Mouse (Mus musculus) limb, embryonic 14.5 days (tissue): ENCODE measurements around the gene Rps17. TPM values are rescaled to one million over a fixed set of nuclear protein-coding genes. Genes with fewer than 3 reads are reported as not detected.
A peak's percentile ranks its signal among the peaks of the same experiment; 100 is the strongest.

ENCODE experiments used
- ATAC-seq: fragments of 200-750 bp; cut with Nextera tagmentation; 2 replicates; pipeline ENCODE4 v1.8.0; 2017; ENCODE audit warnings: low read depth, moderate number of reproducible peaks, moderate TSS enrichment; ENCODE audit not compliant: low FRiP score
- DNase-seq: peaks from one replicate; pipeline ENCODE4 v3.0.0-alpha.2; 2015; ENCODE audit warnings: low spot score
- H3K27ac ChIP-seq: fragments of 300-500 bp; sonication (generic); replicated peaks from 2 replicates; pipeline ENCODE4 v1.5.1; 2014; ENCODE audit warnings: low read depth, mild to moderate bottlenecking, low read length, moderate library complexity, mixed read lengths
- H3K27me3 ChIP-seq: fragments of 300-500 bp; sonication (generic); 2 replicates; pipeline ENCODE4 v1.6.1; 2014; ENCODE audit warnings: low read length, mixed read lengths; ENCODE audit not compliant: control insufficient read depth, insufficient read depth
- H3K36me3 ChIP-seq: fragments of 300-500 bp; sonication (generic); 2 replicates; pipeline ENCODE4 v1.6.1; 2014; ENCODE audit warnings: mild to moderate bottlenecking, low read length, moderate library complexity, mixed read lengths; ENCODE audit not compliant: control insufficient read depth, insufficient read depth
- H3K4me1 ChIP-seq: fragments of 300-500 bp; sonication (generic); 2 replicates; pipeline ENCODE4 v1.6.1; 2014; ENCODE audit warnings: antibody characterized with exemption, low read length, mixed read lengths; ENCODE audit not compliant: control insufficient read depth, insufficient read depth
- H3K4me2 ChIP-seq: fragments of 300-500 bp; sonication (generic); replicated peaks from 2 replicates; pipeline ENCODE4 v1.6.1; 2014; ENCODE audit warnings: low read depth, mild to moderate bottlenecking, low read length, moderate library complexity; ENCODE audit not compliant: severe bottlenecking
- H3K4me3 ChIP-seq: fragments of 300-500 bp; sonication (generic); replicated peaks from 2 replicates; pipeline ENCODE4 v1.5.1; 2014; ENCODE audit warnings: low read length
- H3K9ac ChIP-seq: fragments of 300-500 bp; sonication (generic); 2 replicates; pipeline ENCODE4 v1.6.1; 2014; ENCODE audit warnings: mild to moderate bottlenecking, low read depth, low read length, moderate library complexity; ENCODE audit not compliant: severe bottlenecking
- H3K9me3 ChIP-seq: fragments of 300-500 bp; sonication (generic); 2 replicates; pipeline ENCODE4 v1.6.1; 2016; ENCODE audit warnings: low read length; ENCODE audit not compliant: control insufficient read depth
- POLR2A ChIP-seq: fragments of 200-500 bp; IDR thresholded peaks from 2 replicates; pipeline ENCODE4 v1.8.0; 2012; ENCODE audit warnings: inconsistent platforms, mild to moderate bottlenecking, moderate library complexity, borderline replicate concordance; ENCODE audit not compliant: insufficient read depth, insufficient read length; ENCODE audit errors: extremely low read depth
- WGBS: fragments of 180-500 bp; shearing (Covaris S2); extraction: QIAGEN DNeasy Blood & Tissue Kit; methylation state at CpG from one replicate; pipeline ENCODE4 v1.1.7; 2014; 5-methylcytosine and 5-hydroxymethylcytosine counted together
- polyA plus RNA-seq, 2 experiments: library from polyadenylated mRNA; depleted of rRNA in 1 of 2; stranded (reverse) in 1 of 2; unstranded in 1 of 2; fragments of >200 nt; fragmentation: Nextera tagmentation in 1 of 2; extraction: Ambion mirVana in 1 of 2; gene quantifications; 2 replicates each; pipeline versions ENCODE4 v1.2.1 to v1.2.3; 2012 to 2014

The Rps17 gene
- 1,944 and 2,727 TPM in 2 replicates for polyA plus RNA-seq (2012; rRNA removed)
- 1,353 and 1,439 TPM in 2 replicates for polyA plus RNA-seq (2014; fragmentation: Nextera tagmentation; extraction: Ambion mirVana)

DNA sequence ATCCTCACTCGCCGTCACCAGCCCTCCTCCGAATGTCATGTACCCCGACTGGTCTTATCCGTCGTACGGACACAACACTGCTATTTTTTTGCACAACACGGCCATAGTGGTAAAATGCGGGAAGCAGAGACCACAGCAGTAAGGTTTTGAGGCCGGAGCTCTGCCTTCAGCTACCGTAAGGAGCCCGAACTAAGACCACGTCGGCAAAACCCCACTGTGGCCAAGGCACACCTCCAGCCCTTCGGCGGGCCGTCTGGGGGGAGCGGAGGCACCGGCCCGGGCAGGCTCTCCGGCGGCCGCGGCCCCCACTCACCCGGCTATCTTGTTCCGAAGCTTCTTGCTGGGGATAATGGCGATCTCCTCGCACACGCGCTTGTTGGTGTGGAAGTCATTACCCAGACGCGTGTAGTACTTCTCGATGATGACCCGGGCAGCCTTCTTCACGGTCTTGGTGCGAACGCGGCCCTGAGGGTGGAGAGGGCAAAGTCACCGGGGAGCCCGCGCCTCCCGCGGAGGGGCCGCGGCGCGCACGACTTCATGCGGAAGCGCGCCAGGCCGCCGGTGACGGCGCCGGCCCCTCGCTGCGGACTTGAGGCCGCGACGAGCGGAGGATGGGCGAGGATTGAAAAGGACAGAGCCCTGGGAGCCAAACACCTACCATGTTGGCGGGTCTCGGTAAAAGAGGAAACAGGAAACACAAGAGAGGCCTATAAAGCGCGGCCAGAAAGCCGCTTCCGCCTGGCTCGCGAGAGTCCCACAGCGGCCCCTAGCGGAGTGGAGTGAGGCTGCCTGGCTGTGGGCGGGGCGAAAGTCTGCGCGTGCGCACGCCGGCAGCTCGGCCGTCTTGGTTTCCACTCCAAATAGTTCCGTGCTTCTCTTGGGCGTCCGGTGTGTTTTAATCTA is at the start of gene Rps17:
Gene Rps17, minus strand, starts transcription at position 711 of the 903 bp plus-strand sequence.
- H3K36me3 ChIP-seq, result peaks cover 41% of the 10 kb centered on the region
- DNase-seq (peak; percentile 83), ATAC-seq (peak; percentile 92)
- no peaks in the 10 kb centered on the region for H3K9me3 ChIP-seq
- peak within 1 kb of the TSS; percentile 86 for H3K4me3 ChIP-seq
- peak within 1 kb of the TSS; percentile 58 for H3K4me2 ChIP-seq
- peaks cover 10% of the 10 kb centered on the region; the same call in 1 of the 2 replicates for H3K4me1 ChIP-seq
- H3K27ac ChIP-seq, result peak within 1 kb of the TSS; percentile 88
- H3K27me3 ChIP-seq, result no peaks in the 10 kb centered on the region
- TF ChIP-seq POLR2A, result peak; percentile 94; the same call in 1 of the 2 replicates
- peak within 1 kb of the TSS; percentile 97 for H3K9ac ChIP-seq
- WGBS, result under 1% methylated on average over 68 of the region's 85 CpGs

- no peak for ATAC-seq
- Histone ChIP-seq H3K27me3 (no peaks in the 10 kb centered on the region), H3K9ac (no peak overlapping the region)
These were observed 34.3 kb upstream of the Rps17 start for GRCm38 (mm10) chr7:81379363-81379762.

GRCm38 (mm10) chr7:81372337-81372920 is 27.4 kb upstream of the Rps17 start:
- DNase-seq, result peak; percentile 26
- no peaks in the 10 kb centered on the region for H3K27me3 ChIP-seq
- H3K27ac ChIP-seq, result no peak overlapping the region
- TF ChIP-seq POLR2A, result no peak
- H3K4me1 ChIP-seq, result 0 out of 2 replicates have a peak, but pooled peaks cover 5% of the 10 kb centered on the region
- 6% methylated on average over 13 of the region's 13 CpGs for WGBS
- H3K4me2 ChIP-seq, result peak overlapping the region; percentile 33
- peak overlapping the region; percentile 7; the same call in 1 of the 2 replicates for H3K4me3 ChIP-seq
- no peaks in the 10 kb centered on the region for H3K36me3 ChIP-seq
- H3K9ac ChIP-seq, result 0 out of 2 replicates have a peak overlapping the region, but pooled peaks have one; percentile 36
- H3K9me3 ChIP-seq, result no peaks in the 10 kb centered on the region
- ATAC-seq, result peak; percentile 41; the same call in 1 of the 2 replicates

More at GRCm38 (mm10) chr7:81379363-81379762, 34.3 kb upstream of the Rps17 start:
- Histone ChIP-seq H3K27ac (no peak overlapping the region), H3K4me1 (no peaks in the 10 kb centered on the region), H3K36me3 (no peaks in the 10 kb centered on the region), H3K4me2 (no peak overlapping the region), H3K4me3 (no peak overlapping the region), H3K9me3 (no peaks in the 10 kb centered on the region)
- TF ChIP-seq POLR2A, result no peak
- no peak for DNase-seq
- 76% methylated on average over 1 of the region's 1 CpGs for WGBS

- Histone ChIP-seq H3K4me2 (peak overlapping the region; percentile 33; the same call in 1 of the 2 replicates), H3K27me3 (no peaks in the 10 kb centered on the region), H3K9ac (no peak overlapping the region), H3K4me1 (0 out of 2 replicates have a peak, but pooled peaks cover 5% of the 10 kb centered on the region), H3K27ac (no peak overlapping the region), H3K9me3 (no peaks in the 10 kb centered on the region), H3K36me3 (no peaks in the 10 kb centered on the region), H3K4me3 (no peak overlapping the region)
- TF ChIP-seq POLR2A, result no peak
- ATAC-seq (no peak), DNase-seq (no peak)
- 20% methylated on average over 5 of the region's 5 CpGs for WGBS
These were observed 26.8 kb upstream of the Rps17 start for GRCm38 (mm10) chr7:81371811-81372210.

GRCm38 (mm10) chr7:81369724-81370123 is 24.7 kb upstream of the Rps17 start:
- ATAC-seq (no peak), DNase-seq (no peak)
- WGBS, result 59% methylated on average over 3 of the region's 3 CpGs
- H3K27me3 ChIP-seq, result no peaks in the 10 kb centered on the region
- H3K27ac ChIP-seq, result no peak overlapping the region
- no peak overlapping the region for H3K9ac ChIP-seq
- no peaks in the 10 kb centered on the region for H3K36me3 ChIP-seq
- TF ChIP-seq POLR2A, result no peak
- H3K9me3 ChIP-seq, result no peaks in the 10 kb centered on the region
- no peak overlapping the region for H3K4me2 ChIP-seq
- 0 out of 2 replicates have a peak, but pooled peaks cover 5% of the 10 kb centered on the region for H3K4me1 ChIP-seq
- H3K4me3 ChIP-seq, result no peak overlapping the region
